Mouse (Mus musculus) G1E (cell line): Measurements from ENCODE around the gene Rrad.

ENCODE experiments used
- CTCF ChIP-seq: IDR thresholded peaks from 2 replicates; pipeline ENCODE4 v1.5.1; 2012; ENCODE audit warnings: low read depth, low read length, inconsistent platforms, mixed read lengths
- GATA1 ChIP-seq: IDR thresholded peaks from 2 replicates; pipeline ENCODE4 v1.6.1; 2012; ENCODE audit warnings: borderline replicate concordance, low read length, inconsistent platforms, mixed read lengths
- GATA2 ChIP-seq: IDR thresholded peaks from 2 replicates; pipeline ENCODE4 v1.6.1; 2012; ENCODE audit warnings: low read depth, low read length, inconsistent platforms, borderline replicate concordance
- POLR2AphosphoS5 ChIP-seq: IDR thresholded peaks from 2 replicates; pipeline ENCODE4 v1.6.1; 2012; ENCODE audit warnings: low read depth, low read length, inconsistent platforms; ENCODE audit not compliant: insufficient replicate concordance
- TAL1 ChIP-seq: conservative IDR thresholded peaks from 2 replicates; pipeline ENCODE4 v1.6.1; 2012; ENCODE audit warnings: low read depth, low read length, inconsistent platforms, mixed read lengths

- TF ChIP-seq TAL1, result no peak
- no peak for TF ChIP-seq CTCF
- TF ChIP-seq GATA1, result no peak
- no peak for TF ChIP-seq GATA2
- TF ChIP-seq POLR2AphosphoS5, result no peak
Measured at GRCm38 (mm10) chr8:104640831-104641370, 9.8 kb upstream of the Rrad start.
